Mouse (Mus musculus): ENCODE data around the gene Rpl3. TPM values are rescaled to one million over a fixed set of nuclear protein-coding genes. Genes with fewer than 3 reads are reported as not detected.

Rpl3 gene
- polyA plus RNA-seq, 1 experiment, result 298 TPM

DNA sequence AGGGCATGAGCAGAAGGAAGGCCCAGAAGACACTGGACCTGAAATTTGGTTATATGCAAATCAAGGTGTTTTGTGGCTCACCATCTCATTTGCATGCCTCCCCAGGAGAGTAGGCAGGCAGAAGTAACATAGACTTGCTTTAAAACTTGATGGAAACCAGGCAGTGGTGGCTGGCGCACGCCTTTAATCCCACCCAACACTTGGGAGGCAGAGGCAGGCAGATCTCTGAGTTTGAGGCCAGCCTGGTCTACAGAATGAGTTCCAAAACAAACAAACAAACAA is 53.6 kb downstream of the Rpl3 start:
- Histone ChIP-seq H3K27ac (ENCODE audit: insufficient read depth, low read depth, low read length) (no peak overlapping the region), H3K4me3 (ENCODE audit: low read depth, low read length) (no peak overlapping the region), H3K36me3 (ENCODE audit: control insufficient read depth, insufficient read depth, low read length) (no peaks in the 10 kb centered on the region), H3K27me3 (ENCODE audit: control insufficient read depth, insufficient read depth, low read length) (no peaks in the 10 kb centered on the region), H3K4me1 (ENCODE audit: control insufficient read depth, insufficient read depth, insufficient read length, low read length) (no peaks in the 10 kb centered on the region; the same call in 1 of the 2 replicates)
- 94% methylated on average over 2 of the region's 2 CpGs for WGBS
- TF ChIP-seq CTCF (IDR thresholded peaks at IDR 0.05; ENCODE audit: extremely low read depth, insufficient read length, insufficient replicate concordance, low read depth, low read length) (no peak), POLR2A (IDR thresholded peaks at IDR 0.05; ENCODE audit: low read depth, low read length) (no peak)

DNA sequence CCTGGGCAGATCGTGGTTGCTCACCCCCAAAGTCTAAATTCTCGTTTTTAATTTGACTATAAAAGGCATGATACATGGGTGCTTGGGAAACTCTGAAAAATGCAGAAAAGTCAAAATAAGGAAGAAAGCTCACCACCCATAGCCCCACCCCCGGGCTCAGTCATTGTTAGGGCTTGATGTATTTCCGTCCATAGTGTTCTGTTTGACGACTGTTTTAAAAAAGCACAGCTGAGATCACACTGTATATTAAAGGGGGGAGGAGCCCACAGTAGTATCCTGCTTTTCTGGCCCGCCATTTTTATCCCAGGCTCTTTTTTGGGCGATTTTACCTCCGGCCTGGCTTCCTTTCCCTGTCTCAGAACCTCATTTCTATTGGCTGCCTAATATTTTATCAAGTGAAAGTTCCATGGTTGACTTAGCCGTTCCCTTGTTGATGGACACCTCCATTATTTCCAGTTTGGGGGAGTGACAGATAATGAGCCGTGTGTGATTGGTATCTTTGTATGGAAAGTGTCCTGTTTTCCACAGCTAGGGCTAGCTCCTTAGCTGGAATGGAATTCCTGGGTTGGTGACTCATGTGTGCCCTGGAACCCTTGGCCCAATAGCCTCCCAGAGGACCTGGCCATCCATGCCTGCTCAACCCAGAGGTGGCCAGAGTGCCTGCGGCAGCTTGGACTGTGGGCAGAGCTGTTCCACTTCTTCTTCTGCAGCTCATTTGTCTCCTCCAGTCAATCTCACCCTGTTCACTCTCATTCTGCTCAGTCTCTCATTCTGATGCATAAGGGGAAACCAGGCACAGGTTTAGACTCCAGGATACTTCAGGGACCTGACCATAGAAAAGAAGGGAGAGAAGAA is 54.2 kb downstream of the Rpl3 start:
- H3K4me1 ChIP-seq (ENCODE audit: control insufficient read depth, insufficient read depth, insufficient read length, low read length), result no peaks in the 10 kb centered on the region; the same call in 1 of the 2 replicates
- 69% methylated on average over 11 of the region's 11 CpGs for WGBS
- H3K27ac ChIP-seq (ENCODE audit: insufficient read depth, low read depth, low read length), result no peak overlapping the region
- TF ChIP-seq POLR2A (IDR thresholded peaks at IDR 0.05; ENCODE audit: low read depth, low read length), result no peak
- no peak for TF ChIP-seq CTCF (IDR thresholded peaks at IDR 0.05; ENCODE audit: extremely low read depth, insufficient read length, insufficient replicate concordance, low read depth, low read length)
- no peaks in the 10 kb centered on the region for H3K36me3 ChIP-seq (ENCODE audit: control insufficient read depth, insufficient read depth, low read length)
- H3K4me3 ChIP-seq (ENCODE audit: low read depth, low read length), result no peak overlapping the region
- H3K27me3 ChIP-seq (ENCODE audit: control insufficient read depth, insufficient read depth, low read length), result no peaks in the 10 kb centered on the region

DNA sequence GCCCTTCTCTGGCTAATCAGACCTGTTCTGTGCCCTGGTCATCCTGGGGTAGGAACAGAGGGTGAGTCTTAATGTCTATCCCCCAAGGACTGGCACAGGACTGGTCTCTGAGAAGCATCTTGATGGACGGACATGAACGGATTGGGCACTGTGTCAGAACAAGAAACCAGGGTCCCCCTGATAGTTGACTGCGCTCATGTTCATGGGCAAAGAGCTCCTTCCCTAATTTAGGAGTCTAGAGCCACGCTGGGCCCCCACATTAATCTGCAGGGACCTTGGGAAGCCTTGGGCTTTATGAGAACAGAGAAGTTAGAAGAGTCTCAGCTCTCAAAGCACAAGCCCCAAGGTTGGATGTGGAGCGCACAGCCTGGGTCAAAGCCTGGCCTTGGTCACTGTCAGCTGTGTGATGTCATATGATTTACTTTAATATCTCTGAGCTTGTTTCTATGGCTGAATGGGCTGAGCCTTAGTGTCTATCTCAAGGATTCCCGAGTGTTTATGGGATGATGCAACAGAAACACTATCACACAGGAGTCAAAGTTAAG is 56.3 kb downstream of the Rpl3 start:
- 79% methylated on average over 6 of the region's 6 CpGs for WGBS
- H3K27me3 ChIP-seq (ENCODE audit: control insufficient read depth, insufficient read depth, low read length), result no peaks in the 10 kb centered on the region
- H3K4me1 ChIP-seq (ENCODE audit: control insufficient read depth, insufficient read depth, insufficient read length, low read length), result no peaks in the 10 kb centered on the region; the same call in 1 of the 2 replicates
- TF ChIP-seq CTCF (IDR thresholded peaks at IDR 0.05; ENCODE audit: extremely low read depth, insufficient read length, insufficient replicate concordance, low read depth, low read length) (no peak), POLR2A (IDR thresholded peaks at IDR 0.05; ENCODE audit: low read depth, low read length) (no peak)
- H3K27ac ChIP-seq (ENCODE audit: insufficient read depth, low read depth, low read length), result 0 out of 2 replicates have a peak overlapping the region, but pooled peaks have one; percentile 22
- H3K4me3 ChIP-seq (ENCODE audit: low read depth, low read length), result no peak overlapping the region
- no peaks in the 10 kb centered on the region for H3K36me3 ChIP-seq (ENCODE audit: control insufficient read depth, insufficient read depth, low read length)

DNA sequence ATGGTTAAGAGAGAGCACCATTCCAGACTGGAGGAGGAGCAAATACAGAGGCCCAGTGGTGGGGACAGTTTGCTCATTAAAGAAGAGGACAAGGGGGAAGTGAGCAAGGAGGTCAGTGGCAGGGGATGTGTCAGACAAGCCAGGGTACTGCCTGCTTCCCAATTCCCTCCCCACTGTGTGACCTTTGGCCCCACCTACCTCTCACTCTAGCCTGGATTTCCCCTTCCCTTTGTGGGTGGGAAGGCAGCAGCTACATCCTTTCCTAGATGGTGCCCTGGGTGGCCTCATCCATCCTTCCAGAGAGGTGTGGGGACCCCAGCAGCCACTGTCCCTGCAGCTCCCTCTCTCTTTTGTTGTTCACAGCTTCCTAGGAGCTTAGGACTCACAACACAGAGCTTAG is 56.8 kb downstream of the Rpl3 start:
- TF ChIP-seq POLR2A (IDR thresholded peaks at IDR 0.05; ENCODE audit: low read depth, low read length) (no peak), CTCF (IDR thresholded peaks at IDR 0.05; ENCODE audit: extremely low read depth, insufficient read length, insufficient replicate concordance, low read depth, low read length) (no peak)
- Histone ChIP-seq H3K4me3 (ENCODE audit: low read depth, low read length) (no peak overlapping the region), H3K27ac (ENCODE audit: insufficient read depth, low read depth, low read length) (0 out of 2 replicates have a peak overlapping the region, but pooled peaks have one; percentile 22), H3K27me3 (ENCODE audit: control insufficient read depth, insufficient read depth, low read length) (no peaks in the 10 kb centered on the region), H3K4me1 (ENCODE audit: control insufficient read depth, insufficient read depth, insufficient read length, low read length) (no peaks in the 10 kb centered on the region; the same call in 1 of the 2 replicates), H3K36me3 (ENCODE audit: control insufficient read depth, insufficient read depth, low read length) (no peaks in the 10 kb centered on the region)

DNA sequence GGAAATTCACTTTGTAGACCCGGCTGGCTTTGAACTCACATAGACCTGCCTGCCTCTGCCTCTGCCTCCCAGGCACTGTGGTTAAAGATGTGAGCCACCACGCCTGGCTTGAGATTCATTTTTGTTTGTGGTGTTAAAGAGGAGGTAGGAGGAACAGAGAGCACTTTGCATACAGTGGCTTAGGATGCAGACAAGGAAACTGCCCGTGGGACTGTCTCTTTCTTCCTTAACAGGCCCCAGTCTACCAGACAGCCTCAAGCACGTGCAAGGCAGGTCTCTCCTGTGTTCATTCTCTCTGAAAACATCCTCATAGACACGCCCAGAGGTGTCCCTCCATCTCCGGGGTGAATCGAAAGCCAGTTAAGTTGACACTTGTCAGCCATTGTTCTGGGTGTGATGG is 57.3 kb downstream of the Rpl3 start:
- H3K27me3 ChIP-seq (ENCODE audit: control insufficient read depth, insufficient read depth, low read length), result no peaks in the 10 kb centered on the region
- H3K4me3 ChIP-seq (ENCODE audit: low read depth, low read length), result no peak overlapping the region
- TF ChIP-seq CTCF (IDR thresholded peaks at IDR 0.05; ENCODE audit: extremely low read depth, insufficient read length, insufficient replicate concordance, low read depth, low read length), result no peak
- no peak for TF ChIP-seq POLR2A (IDR thresholded peaks at IDR 0.05; ENCODE audit: low read depth, low read length)
- H3K36me3 ChIP-seq (ENCODE audit: control insufficient read depth, insufficient read depth, low read length), result no peaks in the 10 kb centered on the region
- H3K27ac ChIP-seq (ENCODE audit: insufficient read depth, low read depth, low read length), result peak overlapping the region; percentile 37; the same call in 1 of the 2 replicates
- 47% methylated on average over 7 of the region's 7 CpGs for WGBS
- no peaks in the 10 kb centered on the region; the same call in 1 of the 2 replicates for H3K4me1 ChIP-seq (ENCODE audit: control insufficient read depth, insufficient read depth, insufficient read length, low read length)

DNA sequence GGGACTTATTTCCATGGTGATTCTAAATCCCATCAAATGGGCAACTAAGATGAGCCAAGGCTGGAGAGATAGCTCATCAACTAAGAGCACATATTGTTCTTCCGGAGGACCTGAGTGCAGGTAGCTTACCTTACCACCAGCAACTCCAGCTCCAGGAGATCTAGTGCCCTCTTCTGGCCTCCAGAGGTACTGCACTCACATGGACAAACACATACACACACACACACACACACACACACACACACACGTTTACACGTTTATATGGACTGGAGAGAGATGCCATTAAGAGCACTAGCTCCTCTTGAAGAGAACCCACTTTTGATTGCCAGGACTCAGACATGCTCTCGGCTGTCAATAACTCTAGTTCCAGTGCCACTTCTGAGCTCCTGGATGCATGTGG is 60.5 kb downstream of the Rpl3 start:
- H3K27ac ChIP-seq (ENCODE audit: insufficient read depth, low read depth, low read length), result no peak overlapping the region
- peak; percentile 12; the same call in 1 of the 2 replicates for TF ChIP-seq CTCF (IDR thresholded peaks at IDR 0.05; ENCODE audit: extremely low read depth, insufficient read length, insufficient replicate concordance, low read depth, low read length)
- no peak for TF ChIP-seq POLR2A (IDR thresholded peaks at IDR 0.05; ENCODE audit: low read depth, low read length)
- H3K27me3 ChIP-seq (ENCODE audit: control insufficient read depth, insufficient read depth, low read length), result no peaks in the 10 kb centered on the region
- H3K36me3 ChIP-seq (ENCODE audit: control insufficient read depth, insufficient read depth, low read length), result no peaks in the 10 kb centered on the region
- H3K4me3 ChIP-seq (ENCODE audit: low read depth, low read length), result no peak overlapping the region
- WGBS, result 84% methylated on average over 4 of the region's 4 CpGs
- H3K4me1 ChIP-seq (ENCODE audit: control insufficient read depth, insufficient read depth, insufficient read length, low read length), result no peaks in the 10 kb centered on the region; the same call in 1 of the 2 replicates

DNA sequence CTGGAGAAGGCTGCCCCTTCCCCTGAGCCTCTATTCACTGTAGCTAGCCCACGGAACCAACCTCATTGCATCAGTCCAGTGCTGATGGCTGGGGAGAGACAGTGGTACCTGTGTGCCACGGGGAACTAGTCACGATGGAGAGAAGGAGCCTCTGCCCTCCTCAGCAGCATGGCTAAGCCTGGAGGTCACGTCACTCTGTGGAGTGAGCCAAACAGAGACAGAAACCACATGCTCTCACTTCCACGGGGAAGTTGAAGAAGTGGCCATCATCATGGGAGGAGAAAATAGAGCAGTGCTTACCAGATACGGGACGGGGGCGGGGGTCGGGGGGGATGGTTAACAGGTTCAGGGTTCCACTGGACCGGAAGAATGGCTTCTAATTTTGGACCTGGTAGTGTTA is 61.3 kb downstream of the Rpl3 start:
- H3K27ac ChIP-seq (ENCODE audit: insufficient read depth, low read depth, low read length), result peak overlapping the region; percentile 42; the same call in 1 of the 2 replicates
- no peak overlapping the region for H3K4me3 ChIP-seq (ENCODE audit: low read depth, low read length)
- WGBS, result 83% methylated on average over 10 of the region's 10 CpGs

More for the DNA sequence above, 61.3 kb downstream of the Rpl3 start:
- no peaks in the 10 kb centered on the region for H3K27me3 ChIP-seq (ENCODE audit: control insufficient read depth, insufficient read depth, low read length)
- H3K4me1 ChIP-seq (ENCODE audit: control insufficient read depth, insufficient read depth, insufficient read length, low read length), result peaks cover 3% of the 10 kb centered on the region
- no peak for TF ChIP-seq CTCF (IDR thresholded peaks at IDR 0.05; ENCODE audit: extremely low read depth, insufficient read length, insufficient replicate concordance, low read depth, low read length)
- TF ChIP-seq POLR2A (IDR thresholded peaks at IDR 0.05; ENCODE audit: low read depth, low read length), result no peak
- no peaks in the 10 kb centered on the region for H3K36me3 ChIP-seq (ENCODE audit: control insufficient read depth, insufficient read depth, low read length)

Measured in small intestine, adult 2 months (tissue).